Mouse (Mus musculus): ENCODE measurements around the gene Eif1ad.
A peak's percentile ranks its signal among the peaks of the same experiment; 100 is the strongest.
"Not testable (repeated sequence)": the region's sequence is repeated elsewhere in the genome, so short reads cannot be mapped to it uniquely, and the experiment has no call there.

Gene Eif1ad

GRCm38 (mm10) chr19:5377446-5377845, 10.9 kb downstream of the Eif1ad start:
- no peak for DNase-seq

- DNase-seq, result no peak
Measured at GRCm38 (mm10) chr19:5383326-5383725, 16.8 kb downstream of the Eif1ad start.

GRCm38 (mm10) chr19:5384715-5385114, 18.2 kb downstream of the Eif1ad start:
- DNase-seq, result no peak

- DNase-seq, result no peak
Measured at GRCm38 (mm10) chr19:5388011-5388441, 21.5 kb downstream of the Eif1ad start.

- DNase-seq, result peak; percentile 91 to 95
Measured at GRCm38 (mm10) chr19:5388588-5389242, 22.2 kb downstream of the Eif1ad start, which contains the start of gene Sart1. TSS of gene Sart1 (minus strand) at chr19:5388703.

GRCm38 (mm10) chr19:5389647-5390046, 23.1 kb downstream of the Eif1ad start:
- peak; percentile 79 to 86 for DNase-seq

- peak in 1 of 2 experiments; percentile 59 for DNase-seq
Measured at GRCm38 (mm10) chr19:5390416-5390815, 23.9 kb downstream of the Eif1ad start.

- no peak for DNase-seq
Measured at GRCm38 (mm10) chr19:5392892-5393291, 26.4 kb downstream of the Eif1ad start.

GRCm38 (mm10) chr19:5394168-5394567, 27.6 kb downstream of the Eif1ad start:
- DNase-seq, result no peak

- DNase-seq, result no peak
Measured at GRCm38 (mm10) chr19:5395371-5395770, 28.8 kb downstream of the Eif1ad start.

- DNase-seq, result not testable (repeated sequence)
Measured at GRCm38 (mm10) chr19:5401073-5401472, 34.5 kb downstream of the Eif1ad start.

GRCm38 (mm10) chr19:5402293-5402692, 35.8 kb downstream of the Eif1ad start, which contains the start of gene Tsga10ip:
TSS of gene Tsga10ip (minus strand) at chr19:5402526.
- DNase-seq, result no peak

- DNase-seq, result no peak
Measured at GRCm38 (mm10) chr19:5405924-5406323, 39.4 kb downstream of the Eif1ad start.

- DNase-seq, result peak; percentile 54 to 59
Measured at GRCm38 (mm10) chr19:5406531-5407126, 40.1 kb downstream of the Eif1ad start.

GRCm38 (mm10) chr19:5407133-5407532, 40.6 kb downstream of the Eif1ad start:
- DNase-seq, result peak; percentile 67 to 69

GRCm38 (mm10) chr19:5408057-5409001, 41.8 kb downstream of the Eif1ad start:
- DNase-seq, result no peak

- DNase-seq, result no peak
Measured at GRCm38 (mm10) chr19:5409068-5409467, 42.5 kb downstream of the Eif1ad start.

GRCm38 (mm10) chr19:5410641-5411040, 44.1 kb downstream of the Eif1ad start:
- DNase-seq, result no peak

- DNase-seq, result no peak
Measured at GRCm38 (mm10) chr19:5411961-5412360, 45.4 kb downstream of the Eif1ad start.

- no peak for DNase-seq
Measured at GRCm38 (mm10) chr19:5413840-5414239, 47.3 kb downstream of the Eif1ad start.

- no peak for DNase-seq
Measured at GRCm38 (mm10) chr19:5414534-5414957, 48.0 kb downstream of the Eif1ad start.

GRCm38 (mm10) chr19:5418750-5419466, 52.4 kb downstream of the Eif1ad start:
- DNase-seq, result no peak
